Mouse (Mus musculus): ENCODE results near the gene Itga5. TPM values are rescaled to one million over a fixed set of nuclear protein-coding genes. Genes with fewer than 3 reads are reported as not detected.
A peak's percentile ranks its signal among the peaks of the same experiment; 100 is the strongest.
"Not testable (repeated sequence)": the region's sequence is repeated elsewhere in the genome, so short reads cannot be mapped to it uniquely, and the experiment has no call there.

Gene Itga5
- 10 to 100 TPM; 38.0 to 38.2 TPM for total RNA-seq (2021)
- long read RNA-seq, experiment 1, full-length matches to known transcripts, result 4 of 33 reads
- long read RNA-seq, experiment 1, partial matches to known transcripts, result 27 of 33 reads
- long read RNA-seq, experiment 1, other reads (novel, unspliced or antisense), result 2 of 33 reads
- long read RNA-seq, experiment 2, full-length matches to known transcripts, result 14 of 34 reads
- long read RNA-seq, experiment 2, partial matches to known transcripts, result 13 of 34 reads
- long read RNA-seq, experiment 2, other reads (novel, unspliced or antisense), result 7 of 34 reads

DNA sequence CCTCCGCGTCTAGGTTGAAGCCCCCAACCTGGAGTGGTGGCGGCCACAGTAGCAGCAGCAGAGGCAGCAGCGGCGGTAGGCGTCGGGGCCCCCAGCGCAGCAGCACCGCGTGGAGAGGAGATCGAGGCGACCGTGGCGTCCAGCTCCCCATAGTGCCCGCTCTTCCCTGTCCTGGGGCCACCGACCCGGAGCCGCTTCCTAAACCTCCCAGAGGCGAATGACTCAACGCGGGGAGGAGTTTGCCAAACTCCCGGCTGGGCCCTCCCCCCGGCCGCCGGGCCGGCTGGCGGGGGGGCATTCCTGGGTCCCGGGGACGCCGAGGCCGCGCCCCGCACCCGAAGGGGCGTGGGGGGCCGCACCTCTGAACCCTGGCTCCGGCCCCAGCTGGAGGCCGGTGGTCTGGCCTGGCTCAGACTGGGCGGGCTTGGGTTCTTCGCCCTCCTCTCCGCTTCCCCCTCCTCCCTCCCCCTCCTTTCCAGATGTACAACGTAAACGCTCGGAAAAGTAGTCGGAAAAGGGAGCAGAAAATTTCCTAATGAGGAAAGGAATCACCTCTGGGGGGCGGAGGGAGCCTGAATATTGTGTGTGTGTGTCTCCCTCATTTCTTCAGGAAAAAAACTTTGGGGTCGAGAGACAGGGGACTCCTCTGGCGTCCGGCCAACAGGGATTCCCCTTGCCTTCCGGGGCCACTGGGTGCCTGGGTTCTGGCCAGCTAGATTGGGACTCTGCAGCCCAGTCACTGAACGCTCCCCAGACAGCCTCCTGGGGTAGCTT, at the start of gene Itga5:
Gene Itga5 (minus strand): TSS at position 388 of the 774 bp plus-strand sequence.
- DNase-seq, result peak; percentile 89

DNA sequence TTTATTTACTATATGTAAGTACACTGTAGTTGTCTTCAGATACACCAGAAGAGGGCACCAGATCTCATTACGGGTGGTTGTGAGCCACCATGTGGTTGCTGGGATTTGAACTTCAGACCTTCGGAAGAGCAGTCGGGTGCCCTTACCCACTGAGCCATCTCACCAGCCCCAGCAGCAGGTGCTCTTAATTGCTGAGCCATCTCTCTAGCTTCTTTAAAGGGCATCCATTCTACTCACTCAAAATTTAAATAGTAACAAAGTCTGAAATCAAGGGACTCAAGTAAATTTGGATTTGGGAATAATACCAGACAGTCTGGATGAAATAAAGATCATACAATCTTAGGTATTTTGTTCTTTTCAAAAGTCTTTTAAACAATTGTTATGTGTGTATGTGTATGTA, 39.0 kb upstream of the Itga5 start:
- DNase-seq, result not testable (repeated sequence)

DNA sequence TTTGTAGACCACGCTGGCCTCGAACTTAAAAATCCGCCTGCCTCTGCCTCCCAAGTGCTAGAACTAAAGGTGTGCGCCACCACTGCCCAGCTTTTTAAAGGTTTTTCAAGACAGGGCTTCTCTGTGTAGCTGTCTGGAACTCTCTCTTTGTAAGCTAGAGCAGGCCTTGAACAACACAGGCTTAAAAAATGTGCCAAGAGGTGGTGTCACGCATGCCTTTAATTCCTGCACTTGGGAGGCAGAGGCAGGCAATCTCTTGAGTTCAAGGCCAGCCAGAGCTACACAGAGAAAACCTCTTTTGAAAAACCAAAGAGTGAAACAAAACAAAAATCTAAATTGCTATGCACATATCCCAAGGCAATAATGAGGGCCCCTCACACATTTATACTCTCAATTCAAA, 34.8 kb upstream of the Itga5 start:
- DNase-seq, result no peak

DNA sequence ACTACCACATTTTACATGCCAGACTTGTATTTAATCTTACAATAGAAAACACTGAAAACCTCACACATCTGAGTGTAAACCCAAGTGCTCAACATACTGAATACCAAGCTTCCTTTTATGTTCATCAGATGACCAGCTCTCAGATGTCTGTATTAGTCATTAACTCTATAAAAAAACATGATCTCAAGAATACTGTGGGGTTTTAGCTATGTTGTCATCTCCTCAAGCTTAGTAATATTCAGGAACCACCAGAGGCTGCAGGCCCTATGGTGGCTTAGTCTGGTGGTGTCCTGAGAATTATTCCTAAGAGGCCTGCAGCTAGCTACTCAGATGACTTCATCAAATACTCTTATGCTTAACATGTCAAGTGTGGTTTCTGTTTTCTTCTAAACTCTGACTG, 27.0 kb upstream of the Itga5 start:
- no peak for DNase-seq

DNA sequence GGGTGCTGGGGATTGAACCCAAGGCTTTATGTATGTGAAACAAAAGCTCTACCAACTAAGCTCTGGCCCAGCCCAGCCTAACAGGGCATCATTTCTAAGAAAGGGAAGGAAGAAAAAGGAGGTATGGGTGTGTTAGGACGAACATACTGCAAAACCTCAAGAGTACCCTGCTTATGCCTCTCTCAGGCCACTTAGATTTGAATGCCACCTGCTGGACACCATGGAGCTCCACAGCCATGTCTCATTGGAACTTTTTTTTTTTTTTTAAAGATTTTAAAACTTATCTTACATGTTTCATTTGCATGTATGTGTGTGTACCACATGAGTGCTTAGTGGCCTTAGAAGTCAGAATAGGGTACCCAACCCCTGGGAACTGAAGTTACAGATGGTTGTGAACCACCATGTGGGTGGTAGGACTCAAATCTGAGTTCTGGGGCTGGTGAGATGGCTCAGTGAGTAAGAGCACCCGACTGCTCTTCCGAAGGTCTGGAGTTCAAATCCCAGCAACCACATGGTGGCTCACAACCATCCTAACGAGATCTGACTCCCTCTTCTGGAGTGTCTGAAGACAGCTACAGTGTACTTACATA, 22.1 kb upstream of the Itga5 start:
- no peak for DNase-seq

DNA sequence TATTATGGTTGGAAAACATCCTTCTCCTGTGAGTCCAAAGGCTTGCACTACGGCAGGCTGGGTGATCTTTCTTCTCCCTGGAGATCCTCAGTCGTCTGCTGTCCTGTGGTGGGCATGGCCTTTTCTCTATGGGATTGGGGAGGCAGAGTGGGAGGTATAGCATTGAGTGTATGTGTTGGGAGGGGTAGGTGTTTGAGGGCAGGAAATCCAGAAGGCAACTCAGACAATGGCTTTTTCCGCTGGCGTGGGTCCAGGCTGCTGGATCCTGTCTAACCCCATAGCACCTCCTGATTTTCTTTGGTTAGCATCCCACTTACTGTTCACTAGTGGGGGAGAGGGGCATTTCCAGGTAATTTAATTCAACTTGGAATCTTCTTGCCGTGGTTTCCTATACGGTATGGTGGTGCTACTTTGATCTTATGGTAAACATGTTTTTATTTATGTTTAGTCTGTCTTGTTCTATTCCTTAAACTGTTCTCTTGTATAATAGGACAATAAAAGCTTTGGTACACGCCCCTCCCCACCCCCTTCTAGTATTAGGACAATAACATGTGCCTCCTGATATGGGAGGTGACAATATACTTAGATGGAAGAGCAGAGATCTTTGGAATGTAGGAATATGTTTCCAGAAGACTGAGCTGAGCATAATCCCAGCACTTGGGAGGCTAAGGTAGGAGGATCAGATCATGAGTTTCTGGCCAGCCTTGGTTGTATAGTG, 17.4 kb upstream of the Itga5 start:
- DNase-seq, result peak; percentile 69

DNA sequence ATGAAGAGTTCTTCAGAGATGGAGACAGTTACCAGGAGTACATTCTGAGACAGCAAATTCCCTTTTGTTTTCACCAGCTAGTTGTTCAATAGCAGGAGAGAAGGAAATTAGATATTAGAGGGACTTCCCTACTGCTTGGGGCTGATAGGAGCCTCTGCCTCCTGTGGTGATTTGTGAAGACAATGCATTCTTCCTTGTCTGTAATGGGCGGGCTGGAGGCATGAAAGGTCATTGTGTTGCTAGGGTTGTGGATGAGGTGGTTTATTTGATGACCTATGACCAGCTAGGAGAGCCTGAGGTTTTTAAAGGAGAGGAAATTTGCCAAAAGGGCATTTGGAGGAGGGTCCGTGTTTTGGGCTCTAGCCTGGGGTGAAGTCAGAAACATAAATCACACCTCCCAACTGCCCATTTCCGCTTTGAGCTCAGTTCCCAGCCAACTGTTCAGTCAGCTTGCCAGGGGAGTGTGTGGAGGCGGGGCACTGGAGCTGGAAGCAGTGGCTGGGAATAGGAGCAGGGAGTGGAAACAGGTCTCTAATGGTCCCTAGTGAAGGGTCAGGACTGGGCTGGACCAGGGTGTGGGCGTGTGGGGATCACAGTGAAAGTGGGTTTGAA, 16.3 kb upstream of the Itga5 start:
- peak; percentile 74 for DNase-seq

DNA sequence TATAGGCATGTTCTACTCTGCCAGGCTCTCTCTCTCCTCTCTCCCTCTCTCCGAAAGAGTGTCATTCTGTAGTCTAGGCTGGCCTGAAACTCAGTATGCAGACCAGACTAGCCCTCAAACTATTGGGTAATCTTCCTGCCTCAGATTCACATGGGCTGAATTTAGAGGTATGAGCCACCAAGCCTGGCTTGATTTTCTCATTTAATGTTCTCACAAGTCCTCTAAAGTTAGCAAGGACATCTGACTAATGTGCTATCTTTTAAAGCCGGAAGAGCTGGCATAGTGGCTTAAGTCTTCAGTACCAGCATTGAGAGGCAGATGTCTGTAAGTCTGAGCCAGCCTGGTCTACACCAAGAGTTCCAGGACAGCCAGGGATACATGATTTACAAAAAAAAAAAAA, 15.5 kb upstream of the Itga5 start:
- no peak for DNase-seq

DNA sequence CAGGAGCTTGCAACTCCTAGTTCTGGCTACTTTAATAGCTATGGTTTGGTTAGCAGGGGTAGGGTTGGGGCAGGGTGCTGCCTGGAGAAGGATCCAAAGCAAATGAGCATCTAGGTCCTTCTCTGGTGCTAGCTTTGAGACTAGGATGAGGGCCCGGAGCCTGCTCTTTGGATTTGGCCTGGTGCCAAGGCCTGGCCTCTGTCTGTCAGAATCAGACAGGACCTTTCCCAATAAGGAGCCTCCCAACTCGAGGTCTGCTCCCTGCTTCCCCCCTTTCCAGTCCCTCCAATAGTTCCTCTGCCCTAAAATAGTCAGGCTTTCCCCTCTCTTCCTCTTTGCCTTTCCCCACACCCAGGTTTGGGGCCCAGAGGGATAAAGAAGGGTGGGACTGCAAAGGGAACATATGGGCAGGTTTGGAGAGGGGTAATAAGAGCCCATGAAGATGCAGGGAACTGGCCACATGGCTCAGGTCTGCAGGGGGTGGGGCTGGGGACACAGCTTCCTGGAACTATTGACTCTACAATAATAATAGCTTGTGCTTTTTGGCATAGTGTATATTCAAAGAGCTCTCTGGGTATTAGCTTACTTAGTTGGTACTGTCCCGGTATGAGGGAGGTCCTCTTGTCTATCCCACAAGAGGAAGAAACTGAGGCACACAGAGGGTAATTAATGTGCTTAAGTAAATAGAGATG, 12.2 kb upstream of the Itga5 start:
- peak; percentile 30 for DNase-seq

DNA sequence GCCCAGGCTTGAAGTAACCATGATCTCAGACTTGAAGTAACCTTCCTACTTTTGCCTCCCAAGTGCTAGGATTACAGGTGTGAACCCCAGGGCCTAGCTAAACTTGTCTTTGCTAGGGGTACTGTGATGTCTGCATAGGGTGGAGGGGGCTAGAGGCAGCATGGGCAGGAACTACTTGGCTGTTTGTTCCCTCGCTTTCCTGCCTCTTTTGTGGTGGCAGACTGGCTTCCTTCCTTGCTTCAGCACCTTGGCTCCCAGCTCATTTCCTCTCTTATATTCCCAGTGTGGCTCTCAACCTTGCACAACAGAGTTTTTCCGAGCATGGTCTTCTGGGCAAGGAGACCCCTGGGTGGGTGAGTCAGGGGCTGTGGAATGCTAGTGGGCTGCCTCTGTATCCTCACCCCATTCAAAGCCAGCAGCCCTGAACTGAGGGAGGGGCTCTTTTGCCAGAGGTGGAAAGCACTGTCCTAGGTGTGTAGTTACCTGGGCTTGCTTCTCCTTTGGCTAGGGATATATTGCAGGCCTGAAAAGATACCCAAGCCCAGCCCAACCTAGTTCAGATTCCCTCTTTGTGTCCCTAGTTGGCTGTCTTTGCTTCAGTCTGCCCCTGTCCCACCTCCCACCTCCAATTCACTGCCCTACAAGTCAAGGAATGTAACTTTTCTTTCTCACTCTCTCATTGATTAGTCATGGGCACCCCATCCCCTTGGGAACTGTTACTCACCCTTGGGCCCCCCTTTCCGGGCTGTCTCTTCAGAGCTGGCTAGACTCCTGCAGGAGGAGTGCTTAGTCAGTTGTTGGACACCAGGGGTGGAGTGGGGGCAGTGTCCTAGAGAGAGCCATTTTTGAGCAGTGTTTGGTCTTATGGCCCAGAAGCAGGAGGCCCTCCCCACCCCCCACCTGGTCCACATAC, 11.4 kb upstream of the Itga5 start:
- peak; percentile 22 for DNase-seq

DNA sequence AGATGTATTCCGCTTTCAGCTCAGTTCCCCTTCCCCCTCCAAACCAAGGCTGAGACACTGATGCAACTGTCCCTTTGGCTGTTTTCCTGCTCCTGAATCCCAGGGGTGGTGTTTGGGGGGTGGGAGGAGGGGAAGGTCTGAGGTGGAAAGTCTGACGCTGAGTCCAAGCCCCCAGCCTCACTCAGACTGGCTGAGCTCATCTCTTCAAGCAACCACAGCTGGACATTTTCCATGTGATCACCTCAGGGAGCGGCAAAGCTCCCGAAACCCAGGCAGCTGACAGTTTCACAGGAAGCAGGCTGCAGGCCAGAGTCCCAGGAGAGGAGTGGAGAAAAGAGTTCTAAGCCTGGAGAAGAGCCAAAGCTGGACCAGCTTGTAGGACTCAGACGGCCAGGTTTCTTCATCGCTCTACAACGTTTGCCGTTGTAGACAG, 10.3 kb upstream of the Itga5 start:
- DNase-seq, result peak; percentile 52

DNA sequence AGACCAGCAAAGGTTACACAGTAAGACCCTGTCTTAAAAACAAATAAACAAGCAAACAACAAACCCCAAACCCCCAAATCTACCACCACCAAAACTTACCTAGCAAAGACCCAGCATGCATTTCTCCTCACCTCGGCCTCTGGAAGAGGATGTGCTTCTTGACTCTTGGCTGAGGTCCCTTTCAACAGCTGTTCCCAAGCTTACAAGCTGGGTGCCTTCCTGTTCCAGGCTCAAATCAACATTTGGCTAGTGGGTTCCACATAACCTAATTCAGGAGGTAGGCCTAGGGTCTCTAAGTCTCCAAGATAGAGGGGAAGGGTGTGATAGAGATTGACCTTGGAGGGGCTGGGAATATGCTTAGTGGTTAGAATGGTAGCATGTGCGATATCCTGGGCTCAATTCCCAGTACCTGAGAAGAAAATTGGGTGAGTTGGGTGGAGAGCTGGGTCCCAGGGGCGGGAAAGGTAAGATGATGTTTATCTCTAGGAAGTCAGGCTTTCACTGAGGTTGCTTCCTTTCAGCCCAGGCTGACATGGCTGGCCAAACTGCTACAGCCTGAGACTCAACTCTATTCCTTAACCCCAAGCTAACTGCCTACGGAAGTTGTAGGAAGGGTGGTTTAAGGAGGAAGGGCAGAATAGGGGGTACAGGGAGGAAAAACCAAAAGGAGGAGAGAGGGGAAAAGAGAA, 8.7 kb upstream of the Itga5 start:
- DNase-seq, result no peak

DNA sequence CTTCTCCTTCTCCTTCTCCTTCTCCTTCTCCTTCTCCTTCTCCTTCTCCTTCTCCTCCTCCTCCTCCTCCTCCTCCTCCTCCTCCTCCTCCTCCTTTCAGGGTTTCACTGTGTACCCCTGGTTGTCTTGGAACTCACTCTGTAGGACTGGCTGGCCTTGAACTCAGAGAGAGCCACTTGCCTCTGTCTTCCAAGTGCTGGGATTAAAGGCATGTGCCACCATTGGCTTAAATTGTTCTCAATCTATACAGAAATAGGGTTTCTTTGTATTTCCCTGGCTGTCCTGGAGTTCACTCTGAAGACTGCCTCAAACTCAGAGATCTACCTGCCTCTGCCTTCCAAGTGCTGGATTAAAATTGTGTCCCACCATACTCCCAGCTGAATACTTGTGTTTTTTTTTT, 5.9 kb upstream of the Itga5 start:
- no peak for DNase-seq

DNA sequence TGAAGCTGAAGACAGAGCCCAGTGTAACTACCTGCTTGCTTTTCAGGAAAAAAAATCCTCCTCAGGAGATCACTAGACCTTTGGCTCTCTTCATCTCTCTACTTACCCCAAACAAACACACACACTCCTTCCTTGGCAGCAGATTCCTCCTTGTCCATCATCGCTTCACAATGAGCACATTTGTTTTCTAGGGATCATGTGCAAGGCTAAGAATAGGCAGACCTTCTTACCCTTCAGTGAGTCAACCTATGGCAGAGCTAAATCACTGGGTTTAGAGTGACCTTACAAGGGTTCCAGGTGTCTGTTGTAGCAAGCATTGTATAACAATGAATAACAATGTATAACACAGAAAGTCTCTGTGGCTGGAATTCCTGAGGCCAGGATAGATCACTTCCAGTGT, 5.2 kb upstream of the Itga5 start:
- no peak for DNase-seq

DNA sequence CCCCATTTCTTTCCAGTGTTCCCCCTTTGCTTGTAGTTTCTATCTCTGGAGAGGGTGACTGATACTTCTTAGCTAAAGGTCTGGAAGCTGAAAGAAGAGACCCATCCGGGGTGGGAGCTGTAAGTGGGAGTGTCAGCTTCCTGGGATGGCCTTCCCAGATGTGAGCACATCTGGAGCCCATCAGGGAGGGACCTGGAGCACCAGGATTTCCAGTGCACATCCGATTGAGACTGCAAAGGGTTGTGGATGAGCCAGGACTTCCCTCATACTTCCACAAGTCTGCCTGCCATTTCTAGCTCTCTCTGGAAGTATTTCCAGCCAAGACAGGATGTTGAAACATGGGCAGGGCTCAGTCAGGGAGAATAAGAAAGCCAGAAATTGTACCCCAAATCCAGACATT, 4.6 kb upstream of the Itga5 start:
- DNase-seq, result no peak

DNA sequence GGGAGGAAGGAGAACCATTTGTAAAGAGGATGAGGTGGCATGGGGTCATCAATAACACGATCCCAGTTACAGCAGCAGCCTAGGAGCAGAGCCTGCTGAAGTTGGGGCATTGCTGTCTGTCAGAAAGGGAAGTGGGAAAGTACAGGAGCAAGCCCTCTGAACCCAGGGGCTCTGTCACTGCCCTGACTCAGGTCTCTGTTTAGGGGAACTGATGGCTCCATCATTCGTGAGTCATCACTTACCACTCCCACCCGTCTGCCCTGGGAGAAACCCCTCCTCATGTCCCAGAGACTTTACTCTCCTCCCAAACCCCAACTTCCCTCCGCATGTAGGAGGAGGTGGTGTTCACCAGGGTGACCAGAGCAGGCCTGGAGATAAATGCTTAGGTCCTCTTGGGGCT, 3.9 kb upstream of the Itga5 start:
- DNase-seq, result no peak

DNA sequence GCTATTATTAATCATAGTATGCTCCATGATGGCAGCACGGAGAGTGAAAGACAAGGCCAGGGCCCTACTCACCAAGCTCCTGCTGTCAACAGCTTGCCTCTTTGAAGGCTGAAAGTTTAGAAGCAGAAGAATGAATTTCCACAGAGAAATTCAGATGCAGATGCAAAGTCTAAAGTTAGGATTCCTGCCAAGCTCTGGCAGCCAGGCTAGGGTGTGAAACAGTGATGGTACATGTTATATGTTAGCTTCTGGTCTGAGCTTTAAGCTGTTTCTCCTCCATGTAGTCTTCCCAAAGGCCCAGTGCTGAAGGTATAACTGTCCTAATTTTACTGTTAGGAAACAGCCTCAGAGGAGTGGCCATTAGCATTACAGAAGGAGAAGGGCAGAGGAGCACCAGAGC, 2.6 kb upstream of the Itga5 start:
- no peak for DNase-seq

DNA sequence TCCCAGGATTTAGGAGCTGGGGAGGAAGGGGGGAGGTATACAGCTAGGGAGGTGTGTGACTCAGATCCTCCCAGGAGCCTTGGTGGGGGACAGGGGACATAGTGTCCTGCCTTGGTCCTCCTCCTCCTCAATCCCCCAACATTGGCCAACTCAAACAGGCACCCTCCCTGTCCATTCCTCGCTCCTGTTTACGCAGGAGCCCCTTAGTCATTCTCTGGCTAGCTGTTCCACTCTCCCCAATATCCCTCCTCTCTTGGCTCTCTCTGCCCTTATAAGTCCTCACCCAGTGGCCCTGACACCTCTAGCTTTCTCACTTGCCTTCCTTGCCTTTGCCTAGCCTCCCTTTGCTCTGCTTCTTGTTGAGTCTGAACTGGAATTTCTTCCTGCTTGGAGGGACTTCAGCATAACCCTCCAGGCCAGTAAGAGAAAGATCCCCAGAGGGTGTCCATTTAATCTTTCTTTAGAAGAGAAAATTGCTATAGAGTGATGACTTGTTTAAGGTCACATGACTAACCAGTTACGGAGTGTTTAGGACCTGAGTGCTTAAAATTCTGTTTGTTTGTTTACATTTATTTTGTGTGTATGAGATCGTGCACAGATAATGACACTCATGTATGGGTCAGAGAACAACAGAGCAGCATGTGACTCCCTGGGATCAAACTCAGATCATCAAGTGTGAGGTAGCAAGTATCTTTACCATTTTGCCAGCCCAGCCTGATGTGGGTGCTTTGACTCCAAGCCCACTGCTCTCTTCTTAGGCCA, 1.8 kb upstream of the Itga5 start:
- no peak for DNase-seq

Measured in adrenal gland, postnatal 10 days (tissue).